23 mouse cellular contexts compared by ENCODE assay signal in the genomic region with DNA sequence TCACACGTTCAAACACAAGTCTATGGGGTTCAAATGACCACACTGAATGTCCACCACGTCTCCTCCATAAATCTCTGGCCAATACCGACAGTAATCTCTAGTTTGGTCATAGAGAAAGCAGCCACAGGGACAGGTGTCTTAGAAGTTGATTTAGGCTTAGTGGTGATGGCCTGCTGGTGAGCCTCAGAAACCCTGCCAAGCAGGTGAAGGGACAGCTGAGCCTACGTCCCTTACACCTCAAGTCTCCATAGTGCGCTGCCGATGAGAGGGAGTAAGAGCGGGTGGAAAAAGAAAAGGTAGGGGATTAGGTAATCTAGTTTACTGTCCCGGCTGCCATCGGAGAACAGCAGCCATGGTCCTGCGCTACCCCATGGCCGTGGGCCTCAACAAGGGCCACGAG. TPM values are rescaled to one million over a fixed set of nuclear protein-coding genes. Genes with fewer than 3 reads are reported as not detected.
"Had no signal": no experiment of that assay in that cellular context is flagged by ENCODE, and none has a peak within 500 bp of the region (broad histone marks: within the 10 kb centered on the region; RNA-seq: fewer than 3 reads in every experiment).

No protein-coding gene starts in this region.

- H3K9ac ChIP-seq: liver, embryonic 14.5 days; lung, embryonic 15.5 days; midbrain, embryonic 12.5 days; midbrain, embryonic 15.5 days; neural tube, embryonic 13.5 days; neural tube, embryonic 15.5 days had no signal

- ATAC-seq: lung, postnatal 0 days; midbrain, embryonic 15.5 days had no signal

- H3K4me3 ChIP-seq: lung, embryonic 15.5 days; megakaryocyte, embryonic 14.5 days; midbrain, embryonic 12.5 days; midbrain, embryonic 15.5 days; neural tube, embryonic 13.5 days; neural tube, embryonic 15.5 days had no signal

- H3K9me3 ChIP-seq: lung, embryonic 15.5 days; midbrain, embryonic 12.5 days; midbrain, embryonic 15.5 days; neural tube, embryonic 13.5 days; neural tube, embryonic 15.5 days had no signal

- H3K4me2 ChIP-seq: lung, embryonic 15.5 days; midbrain, embryonic 12.5 days; midbrain, embryonic 15.5 days; neural tube, embryonic 13.5 days; neural tube, embryonic 15.5 days had no signal

- DNase-seq: lung, adult 2 months; lung, postnatal 14 days; lung, postnatal 36 days; retina, postnatal 1 day; right cerebral cortex, adult 18-20 months; right cerebral cortex, postnatal 25 days; right cerebral cortex, postnatal 4 days; spleen, adult 18-20 months; thymus, adult 18-20 months; thymus, postnatal 14 days; thymus, postnatal 36 days had no signal

- H3K4me1 ChIP-seq: lung, embryonic 15.5 days; midbrain, embryonic 12.5 days; midbrain, embryonic 15.5 days; neural tube, embryonic 13.5 days; neural tube, embryonic 15.5 days had no signal

- H3K27me3 ChIP-seq: lung, embryonic 15.5 days; midbrain, embryonic 15.5 days; neural tube, embryonic 15.5 days had no signal

- H3K27ac ChIP-seq: liver, embryonic 14.5 days; lung, embryonic 15.5 days; macrophage; midbrain, embryonic 12.5 days; midbrain, embryonic 15.5 days; neural tube, embryonic 13.5 days; neural tube, embryonic 15.5 days had no signal

- H3K36me3 ChIP-seq: lung, embryonic 15.5 days; midbrain, embryonic 12.5 days; midbrain, embryonic 15.5 days; neural tube, embryonic 13.5 days; neural tube, embryonic 15.5 days had no signal

RNA-seq across cellular contexts. Expression of gene Cdh15, which starts 11.6 kb away (rescaled TPM):
- total RNA-seq: megakaryocyte progenitor cell, adult 5-6 weeks; monocyte, adult 5-6 weeks had no signal
- polyA plus RNA-seq: liver, embryonic 14.5 days; macrophage; small intestine, adult 2 months had no signal
